Mouse (Mus musculus): ENCODE data around the gene Papln. TPM values are rescaled to one million over a fixed set of nuclear protein-coding genes. Genes with fewer than 3 reads are reported as not detected.
A peak's percentile ranks its signal among the peaks of the same experiment; 100 is the strongest.

Gene Papln
- polyA plus RNA-seq, 1 experiment from 2014 or later, result 0.32 TPM

DNA sequence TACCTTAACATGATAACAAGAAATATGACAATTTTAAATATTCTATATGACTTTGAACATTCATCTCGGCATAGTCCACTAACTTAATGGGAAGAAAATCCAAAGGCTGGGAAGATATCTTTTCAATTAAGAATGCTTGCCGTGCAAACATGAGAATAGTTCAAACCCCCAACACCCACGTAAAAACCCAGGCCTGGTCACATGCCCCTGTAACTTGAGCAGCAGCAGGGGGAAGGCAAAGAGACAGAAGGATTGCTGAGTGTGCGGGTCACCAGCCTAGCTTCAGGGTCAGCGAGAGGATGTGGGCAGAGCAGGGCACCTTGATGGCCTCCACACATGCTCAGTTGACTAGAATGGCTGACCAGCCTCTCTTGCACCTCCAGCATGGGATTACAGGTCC, 21.7 kb upstream of the Papln start:
- no peak overlapping the region for H3K4me2 ChIP-seq
- ATAC-seq (ENCODE audit: low FRiP score, low read depth), result no peak
- 70% methylated on average over 5 of the region's 5 CpGs for WGBS

DNA sequence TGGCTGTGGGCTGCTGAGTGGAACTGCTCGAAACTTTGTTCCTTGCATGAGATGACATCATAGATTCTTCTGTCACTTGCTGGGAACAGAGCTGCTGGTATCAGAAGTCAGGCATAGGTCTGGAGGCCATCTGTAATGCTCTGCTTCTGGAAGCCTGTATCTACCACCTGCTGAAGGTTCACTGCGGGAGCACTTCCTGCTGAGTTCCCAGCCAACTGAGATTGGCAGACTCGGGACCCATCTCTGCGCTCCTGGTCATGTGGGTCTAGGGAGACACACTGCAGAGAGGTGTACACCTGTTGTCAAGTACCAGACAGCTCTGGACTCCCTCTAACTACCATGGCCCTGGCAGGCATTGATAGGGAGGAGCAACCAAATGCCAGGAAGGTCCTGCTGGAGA, 20.6 kb upstream of the Papln start:
- 86% methylated on average over 4 of the region's 4 CpGs for WGBS
- H3K36me3 ChIP-seq, result no peaks in the 10 kb centered on the region
- no peak overlapping the region for H3K4me3 ChIP-seq
- H3K27me3 ChIP-seq, result no peaks in the 10 kb centered on the region
- H3K9me3 ChIP-seq, result no peaks in the 10 kb centered on the region
- H3K4me1 ChIP-seq (replicated peaks), result 0 out of 2 replicates have a peak, but pooled peaks cover 6% of the 10 kb centered on the region
- no peak overlapping the region for H3K4me2 ChIP-seq
- no peak overlapping the region for H3K9ac ChIP-seq
- no peak overlapping the region for H3K27ac ChIP-seq (replicated peaks)
- no peak for ATAC-seq (ENCODE audit: low FRiP score, low read depth)

More for the DNA sequence above, 21.7 kb upstream of the Papln start:
- Histone ChIP-seq H3K4me1 (replicated peaks) (0 out of 2 replicates have a peak, but pooled peaks cover 6% of the 10 kb centered on the region), H3K4me3 (no peak overlapping the region), H3K27me3 (no peaks in the 10 kb centered on the region), H3K9ac (no peak overlapping the region), H3K36me3 (no peaks in the 10 kb centered on the region), H3K9me3 (no peaks in the 10 kb centered on the region), H3K27ac (replicated peaks) (no peak overlapping the region)

DNA sequence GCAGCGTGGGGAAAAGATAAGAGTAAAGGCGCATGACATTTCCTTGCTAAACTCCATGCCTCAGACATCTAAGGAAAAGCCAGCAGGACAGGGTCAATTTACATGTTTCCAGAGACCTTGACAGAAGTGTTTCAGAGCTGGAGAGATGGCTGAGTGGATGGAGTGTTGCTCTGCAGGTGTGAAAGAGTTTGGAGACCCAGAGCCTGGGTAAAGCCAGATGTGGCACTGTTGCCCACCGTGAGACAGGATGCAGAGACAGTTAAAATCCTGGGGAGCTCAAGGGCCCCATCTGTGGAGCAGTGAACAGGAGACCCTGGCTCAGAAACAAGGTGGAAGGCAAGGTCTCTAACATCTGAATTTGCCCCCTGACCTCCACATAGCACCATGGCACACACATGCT, 19.7 kb upstream of the Papln start:
- Histone ChIP-seq H3K27me3 (no peaks in the 10 kb centered on the region), H3K9ac (no peak overlapping the region), H3K4me2 (no peak overlapping the region), H3K4me3 (no peak overlapping the region), H3K9me3 (no peaks in the 10 kb centered on the region), H3K36me3 (no peaks in the 10 kb centered on the region), H3K27ac (replicated peaks) (no peak overlapping the region), H3K4me1 (replicated peaks) (0 out of 2 replicates have a peak, but pooled peaks cover 6% of the 10 kb centered on the region)
- 84% methylated on average over 3 of the region's 3 CpGs for WGBS
- ATAC-seq (ENCODE audit: low FRiP score, low read depth), result no peak

DNA sequence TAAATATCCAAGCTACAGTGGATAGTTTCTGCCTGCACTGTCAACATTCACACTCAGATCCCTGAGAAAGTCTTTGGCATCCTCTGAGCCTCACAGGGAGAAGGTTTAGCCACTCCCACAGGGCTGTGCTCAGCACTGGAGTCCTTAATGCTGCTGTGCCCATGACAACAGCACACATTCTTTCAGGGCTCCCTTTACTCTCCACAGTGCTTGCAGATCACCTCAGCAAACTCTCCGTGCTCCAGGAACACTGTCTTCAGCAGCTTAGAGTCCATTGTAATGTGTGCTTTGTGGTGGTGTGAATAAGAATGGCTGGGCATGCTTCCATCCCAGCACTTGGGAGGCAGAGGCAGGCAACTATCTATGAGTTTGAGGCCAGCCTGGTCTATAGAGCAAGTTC, 14.2 kb upstream of the Papln start:
- Histone ChIP-seq H3K27me3 (no peaks in the 10 kb centered on the region), H3K4me3 (no peak overlapping the region), H3K9ac (no peak overlapping the region), H3K9me3 (no peaks in the 10 kb centered on the region), H3K27ac (replicated peaks) (no peak overlapping the region), H3K4me1 (replicated peaks) (0 out of 2 replicates have a peak, but pooled peaks cover 6% of the 10 kb centered on the region), H3K36me3 (no peaks in the 10 kb centered on the region), H3K4me2 (no peak overlapping the region)
- WGBS, result 38% methylated on average over 1 of the region's 1 CpGs
- ATAC-seq (ENCODE audit: low FRiP score, low read depth), result no peak

DNA sequence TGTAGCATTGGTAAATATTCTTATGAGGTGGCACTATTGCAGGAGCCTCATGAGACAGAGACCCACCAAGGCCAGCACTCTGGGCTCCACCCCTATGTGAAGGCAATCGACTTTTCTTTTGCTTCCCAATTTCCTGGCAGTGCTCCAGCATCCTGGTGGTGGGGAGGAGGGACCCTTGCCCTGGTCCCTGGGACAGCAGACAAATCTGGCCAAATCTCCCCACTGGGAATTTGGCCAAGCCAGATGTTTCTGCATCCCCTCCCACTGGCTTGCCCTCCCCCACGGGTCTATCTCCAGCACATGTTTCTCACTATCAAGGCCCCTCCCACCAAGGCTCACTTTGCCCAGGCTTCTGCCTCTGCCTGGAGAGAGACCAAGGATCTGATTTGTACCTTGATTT, 10.9 kb upstream of the Papln start:
- no peak overlapping the region for H3K4me3 ChIP-seq
- H3K36me3 ChIP-seq, result no peaks in the 10 kb centered on the region
- no peak overlapping the region for H3K27ac ChIP-seq (replicated peaks)
- H3K4me2 ChIP-seq, result no peak overlapping the region
- H3K9me3 ChIP-seq, result no peaks in the 10 kb centered on the region
- H3K4me1 ChIP-seq (replicated peaks), result no peaks in the 10 kb centered on the region
- no peak for ATAC-seq (ENCODE audit: low FRiP score, low read depth)
- no peaks in the 10 kb centered on the region for H3K27me3 ChIP-seq
- no peak overlapping the region for H3K9ac ChIP-seq
- 46% methylated on average over 2 of the region's 2 CpGs for WGBS

DNA sequence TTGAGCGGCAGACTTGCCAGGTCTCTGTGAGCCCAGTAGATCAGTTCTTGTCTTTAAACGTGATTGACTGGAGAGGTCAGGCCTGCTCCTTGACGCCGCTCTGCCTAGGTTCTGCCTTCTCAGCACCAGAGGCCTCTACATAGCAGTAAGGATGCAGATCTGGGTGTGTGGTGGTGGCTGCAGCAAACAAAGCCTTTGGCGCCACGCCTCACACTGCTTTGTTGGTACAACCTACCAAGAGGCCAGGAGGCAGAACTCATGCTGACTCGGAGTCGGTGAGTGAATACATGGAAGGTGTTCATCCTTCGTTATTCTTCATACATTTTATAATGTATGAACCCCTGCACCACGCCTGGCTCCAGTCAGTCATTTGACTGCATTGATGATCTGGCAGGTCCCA, 4.7 kb upstream of the Papln start:
- ATAC-seq (ENCODE audit: low FRiP score, low read depth), result no peak
- Histone ChIP-seq H3K9ac (no peak overlapping the region), H3K4me1 (replicated peaks) (peaks cover 6% of the 10 kb centered on the region), H3K36me3 (no peaks in the 10 kb centered on the region), H3K9me3 (no peaks in the 10 kb centered on the region), H3K4me3 (no peak overlapping the region), H3K27ac (replicated peaks) (no peak overlapping the region), H3K4me2 (no peak overlapping the region), H3K27me3 (no peaks in the 10 kb centered on the region)
- WGBS, result 67% methylated on average over 10 of the region's 10 CpGs

DNA sequence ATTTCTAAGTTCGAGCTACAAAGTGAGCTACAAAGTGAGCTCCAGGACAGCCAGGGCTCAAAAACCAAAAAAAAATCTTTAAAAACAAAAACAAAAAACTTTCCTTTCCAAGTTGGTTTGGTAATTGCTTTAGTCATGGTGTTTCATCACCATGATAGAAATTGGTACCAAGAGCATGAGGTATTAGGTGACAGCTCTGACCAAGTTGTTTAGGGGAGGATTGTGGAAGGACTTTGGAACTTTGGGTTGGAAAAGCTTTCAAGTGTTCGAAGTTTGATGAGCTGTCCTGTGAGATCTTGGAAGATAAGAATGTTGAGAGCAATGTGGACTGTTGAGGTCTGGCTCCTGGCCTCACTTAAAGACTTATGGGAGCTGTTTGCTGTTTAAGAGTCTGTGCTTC, 3.2 kb upstream of the Papln start:
- Histone ChIP-seq H3K9ac (no peak overlapping the region), H3K27ac (replicated peaks) (no peak overlapping the region), H3K4me3 (no peak overlapping the region), H3K9me3 (no peaks in the 10 kb centered on the region), H3K27me3 (no peaks in the 10 kb centered on the region), H3K4me1 (replicated peaks) (peaks cover 14% of the 10 kb centered on the region), H3K36me3 (no peaks in the 10 kb centered on the region), H3K4me2 (no peak overlapping the region)
- WGBS, result 93% methylated on average over 2 of the region's 2 CpGs
- no peak for ATAC-seq (ENCODE audit: low FRiP score, low read depth)

DNA sequence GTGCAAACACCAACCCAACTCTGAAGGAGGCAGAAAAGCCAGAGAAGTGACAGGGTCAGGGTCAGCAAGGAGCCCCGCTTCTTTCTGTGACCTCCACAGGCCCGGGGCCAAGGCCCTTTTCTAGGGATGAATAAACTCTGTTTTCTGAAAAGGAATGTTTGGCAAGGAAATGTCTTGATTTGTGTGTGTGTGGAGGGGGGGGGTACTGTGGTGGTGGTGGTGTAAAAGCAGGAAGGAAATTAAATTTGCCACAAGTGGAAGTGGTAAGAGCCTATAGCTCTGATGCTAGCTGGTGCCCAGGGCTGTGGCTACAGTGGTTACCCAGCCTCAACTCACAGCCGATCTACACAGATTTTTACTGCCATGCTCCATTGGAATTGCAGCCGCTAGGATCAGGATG, 728 bp upstream of the Papln start:
- no peaks in the 10 kb centered on the region for H3K27me3 ChIP-seq
- no peaks in the 10 kb centered on the region for H3K9me3 ChIP-seq
- no peak for ATAC-seq (ENCODE audit: low FRiP score, low read depth)
- 25% methylated on average over 4 of the region's 4 CpGs for WGBS
- H3K4me1 ChIP-seq (replicated peaks), result peaks cover 14% of the 10 kb centered on the region
- 0 out of 2 replicates have a peak overlapping the region, but pooled peaks have one; percentile 56 for H3K4me2 ChIP-seq
- no peak overlapping the region for H3K4me3 ChIP-seq
- H3K36me3 ChIP-seq, result no peaks in the 10 kb centered on the region
- H3K9ac ChIP-seq, result no peak overlapping the region
- H3K27ac ChIP-seq (replicated peaks), result no peak overlapping the region

DNA sequence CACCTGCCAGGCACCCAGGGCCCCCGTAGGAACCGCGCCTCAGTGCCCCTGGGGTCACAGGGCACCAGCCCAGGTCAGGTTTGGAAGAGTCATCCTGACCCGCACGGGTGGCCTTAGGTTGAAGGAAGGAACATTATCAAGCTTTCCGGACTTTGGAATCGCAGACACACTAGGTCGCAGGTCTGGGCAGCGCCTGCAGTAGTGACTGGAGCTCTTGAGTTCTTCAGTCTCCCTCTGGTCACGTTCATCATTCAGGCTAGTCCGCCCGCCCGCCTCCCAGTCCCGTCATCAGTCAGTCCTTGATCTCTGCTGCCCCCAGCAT, 571 bp downstream of the Papln start:
- Histone ChIP-seq H3K4me1 (replicated peaks) (peaks cover 14% of the 10 kb centered on the region), H3K27me3 (no peaks in the 10 kb centered on the region), H3K9ac (0 out of 2 replicates have a peak overlapping the region, but pooled peaks have one; percentile 18), H3K9me3 (no peaks in the 10 kb centered on the region), H3K4me3 (peak overlapping the region; percentile 22), H3K27ac (replicated peaks) (no peak overlapping the region), H3K4me2 (peak overlapping the region; percentile 56), H3K36me3 (no peaks in the 10 kb centered on the region)
- ATAC-seq (ENCODE audit: low FRiP score, low read depth), result no peak
- WGBS, result 9% methylated on average over 14 of the region's 14 CpGs

DNA sequence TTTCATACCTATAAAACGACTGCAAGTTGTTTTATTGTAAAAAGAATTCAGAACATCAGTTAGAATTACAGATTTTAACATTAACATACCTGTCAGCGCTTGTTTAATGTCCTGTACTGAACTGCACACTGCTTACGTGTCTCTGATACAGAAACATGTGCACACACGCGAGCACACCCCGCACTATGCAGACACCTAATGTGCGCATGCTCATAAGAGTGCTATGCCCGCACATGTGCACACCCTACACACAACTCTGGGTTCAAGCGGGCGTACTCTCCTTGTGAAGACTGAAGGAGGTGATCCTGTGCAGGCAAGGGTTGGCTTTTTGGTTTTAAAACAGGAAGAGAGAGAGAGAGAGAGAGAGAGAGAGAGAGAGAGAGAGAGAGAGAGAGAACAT, 1.1 kb downstream of the Papln start:
- Histone ChIP-seq H3K9ac (no peak overlapping the region), H3K27ac (replicated peaks) (no peak overlapping the region), H3K4me3 (no peak overlapping the region), H3K4me1 (replicated peaks) (peaks cover 14% of the 10 kb centered on the region), H3K27me3 (no peaks in the 10 kb centered on the region), H3K9me3 (no peaks in the 10 kb centered on the region), H3K4me2 (peak overlapping the region; percentile 56), H3K36me3 (no peaks in the 10 kb centered on the region)
- ATAC-seq (ENCODE audit: low FRiP score, low read depth), result no peak
- 75% methylated on average over 10 of the region's 10 CpGs for WGBS

DNA sequence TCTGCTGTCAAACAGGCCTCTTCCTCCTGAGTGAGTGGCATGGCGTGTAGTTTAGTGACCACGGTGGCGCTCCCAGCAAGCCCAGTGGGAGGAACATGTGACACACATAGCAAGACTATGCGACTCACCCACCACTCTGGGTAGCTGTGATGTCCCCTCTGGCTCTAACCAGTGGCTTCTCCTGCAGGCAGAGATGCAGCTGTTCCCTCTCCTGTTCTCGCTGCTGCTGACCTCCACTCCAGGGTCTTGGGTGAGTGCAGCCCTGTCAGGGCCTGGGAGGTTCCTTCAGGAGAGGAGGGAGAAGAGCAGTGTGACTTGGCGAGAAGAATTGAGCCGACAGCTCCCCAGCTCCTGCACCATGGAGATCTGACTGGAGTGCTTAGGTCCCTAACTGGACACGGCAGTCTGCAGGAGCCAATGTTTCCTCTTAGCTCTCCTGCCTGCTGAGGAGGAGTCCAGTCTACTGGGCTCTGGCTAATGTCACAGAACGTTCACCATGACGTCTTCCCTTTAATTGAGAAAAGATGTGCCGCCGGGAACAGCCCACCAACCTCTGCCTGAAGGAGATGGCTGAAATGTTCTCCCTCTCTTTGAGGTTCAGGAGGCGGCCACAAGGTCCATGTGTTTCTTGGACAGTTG, 2.6 kb downstream of the Papln start:
- Histone ChIP-seq H3K9ac (no peak overlapping the region), H3K4me1 (replicated peaks) (peaks cover 25% of the 10 kb centered on the region), H3K4me3 (no peak overlapping the region), H3K9me3 (no peaks in the 10 kb centered on the region), H3K27ac (replicated peaks) (no peak overlapping the region), H3K4me2 (no peak overlapping the region), H3K27me3 (no peaks in the 10 kb centered on the region), H3K36me3 (no peaks in the 10 kb centered on the region)
- WGBS, result 82% methylated on average over 13 of the region's 13 CpGs
- ATAC-seq (ENCODE audit: low FRiP score, low read depth), result no peak

DNA sequence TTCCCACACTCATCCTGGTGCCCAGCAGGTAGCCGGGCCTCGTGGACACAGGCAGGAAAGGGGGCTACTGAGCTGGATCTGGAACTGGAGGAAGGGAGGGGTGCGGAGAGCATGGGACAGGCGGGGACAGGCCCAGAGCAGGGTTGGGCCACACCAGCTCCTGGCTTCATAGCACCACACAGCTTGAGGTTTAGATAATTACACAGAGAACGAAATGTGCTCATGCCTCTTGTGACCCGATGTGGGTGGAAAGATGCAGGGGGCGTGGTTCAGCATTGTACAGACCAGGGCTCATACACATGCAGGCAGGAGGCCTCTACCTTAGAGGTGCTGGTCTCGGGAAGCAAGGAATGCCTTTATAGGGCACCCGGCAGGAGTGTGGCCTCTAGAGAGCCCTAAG, 4.4 kb downstream of the Papln start:
- peaks cover 25% of the 10 kb centered on the region for H3K4me1 ChIP-seq (replicated peaks)
- 64% methylated on average over 9 of the region's 9 CpGs for WGBS

DNA sequence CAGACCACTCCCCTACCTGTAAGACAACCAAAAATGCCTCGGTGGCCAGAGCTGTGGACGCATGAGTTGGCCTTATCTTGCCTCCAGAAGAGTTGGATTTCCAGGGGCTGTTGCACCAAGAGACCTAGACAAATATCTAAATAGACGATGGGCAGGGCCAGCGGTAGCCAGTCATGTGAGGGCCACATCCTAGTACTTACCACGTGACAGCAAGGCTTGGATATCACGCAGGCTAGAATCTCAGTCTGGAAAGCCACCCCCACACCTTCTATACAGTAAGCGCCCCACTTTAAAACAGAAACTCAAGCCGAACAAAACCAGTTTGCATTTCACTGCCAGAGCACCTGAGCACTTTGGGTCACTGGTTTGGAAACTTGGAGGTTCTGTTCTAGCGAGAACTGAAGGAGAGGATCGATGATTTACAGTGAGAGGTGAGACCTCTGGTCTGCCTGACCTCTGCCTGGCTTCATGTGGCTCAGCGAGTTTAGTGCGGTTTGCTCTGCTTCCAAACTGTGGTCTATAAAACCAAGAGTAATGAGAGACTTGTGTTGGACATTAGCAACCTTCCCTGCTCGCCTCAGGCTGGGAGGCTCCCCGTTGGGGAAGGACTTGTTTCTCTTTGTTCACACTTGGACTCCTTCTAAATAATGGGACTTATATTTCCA, 4.9 kb downstream of the Papln start:
- H3K4me3 ChIP-seq, result no peak overlapping the region

More for the DNA sequence above, 4.4 kb downstream of the Papln start:
- Histone ChIP-seq H3K27me3 (no peaks in the 10 kb centered on the region), H3K9ac (no peak overlapping the region), H3K27ac (replicated peaks) (no peak overlapping the region), H3K36me3 (no peaks in the 10 kb centered on the region), H3K4me2 (no peak overlapping the region), H3K9me3 (no peaks in the 10 kb centered on the region), H3K4me3 (no peak overlapping the region)
- no peak for ATAC-seq (ENCODE audit: low FRiP score, low read depth)

More for the DNA sequence above, 4.9 kb downstream of the Papln start:
- Histone ChIP-seq H3K36me3 (no peaks in the 10 kb centered on the region), H3K27ac (replicated peaks) (no peak overlapping the region), H3K27me3 (no peaks in the 10 kb centered on the region), H3K4me2 (no peak overlapping the region), H3K9me3 (no peaks in the 10 kb centered on the region), H3K9ac (no peak overlapping the region), H3K4me1 (replicated peaks) (peaks cover 23% of the 10 kb centered on the region)
- no peak for ATAC-seq (ENCODE audit: low FRiP score, low read depth)
- 83% methylated on average over 14 of the region's 14 CpGs for WGBS

Measured in hindbrain, embryonic 15.5 days (tissue).